Mouse (Mus musculus) neural tube, embryonic 15.5 days (tissue): ENCODE results near the gene Lrmda. TPM values are rescaled to one million over a fixed set of nuclear protein-coding genes. Genes with fewer than 3 reads are reported as not detected.

ENCODE experiments used
- ATAC-seq: fragments of 200-750 bp; cut with Nextera tagmentation; 2 replicates; pipeline ENCODE4 v1.8.0; 2017; ENCODE audit warnings: mild to moderate bottlenecking, moderate TSS enrichment, moderate library complexity; ENCODE audit not compliant: low FRiP score
- H3K27ac ChIP-seq: fragments of 300-500 bp; sonication (generic); replicated peaks from 2 replicates; pipeline ENCODE4 v1.5.1; 2015; ENCODE audit warnings: mild to moderate bottlenecking, inconsistent platforms
- H3K27me3 ChIP-seq: fragments of 300-500 bp; sonication (generic); replicated peaks from 2 replicates; pipeline ENCODE4 v1.6.1; 2015; ENCODE audit warnings: inconsistent platforms
- H3K36me3 ChIP-seq: fragments of 300-500 bp; sonication (generic); 2 replicates; pipeline ENCODE4 v1.6.1; 2015; ENCODE audit warnings: inconsistent platforms
- H3K4me1 ChIP-seq: fragments of 300-500 bp; sonication (generic); 2 replicates; pipeline ENCODE4 v1.6.1; 2015; ENCODE audit warnings: inconsistent platforms
- H3K4me2 ChIP-seq: fragments of 300-500 bp; sonication (generic); 2 replicates; pipeline ENCODE4 v1.6.1; 2015; ENCODE audit warnings: inconsistent platforms, mild to moderate bottlenecking, moderate library complexity
- H3K4me3 ChIP-seq: fragments of 300-500 bp; sonication (generic); replicated peaks from 2 replicates; pipeline ENCODE4 v1.5.1; 2015; ENCODE audit warnings: mild to moderate bottlenecking, inconsistent platforms
- H3K9ac ChIP-seq: fragments of 300-500 bp; sonication (generic); replicated peaks from 2 replicates; pipeline ENCODE4 v1.6.1; 2015; ENCODE audit warnings: mild to moderate bottlenecking, inconsistent platforms
- H3K9me3 ChIP-seq: fragments of 300-500 bp; sonication (generic); replicated peaks from 2 replicates; pipeline ENCODE4 v1.6.1; 2016; ENCODE audit warnings: inconsistent platforms
- WGBS: fragments of 180-500 bp; shearing (Covaris S2); methylation state at CpG from one replicate; pipeline ENCODE4 v1.1.7; 2015; ENCODE audit warnings: mixed read lengths; 5-methylcytosine and 5-hydroxymethylcytosine counted together
- polyA plus RNA-seq: library from polyadenylated mRNA; unstranded; fragments of >200 nt; fragmentation: Nextera tagmentation; extraction: Ambion mirVana; gene quantifications from 2 replicates; pipeline ENCODE4 v1.2.1, GENCODE M21; 2015

The Lrmda gene
- polyA plus RNA-seq, 1 experiment from 2014 or later: 0.68 TPM

DNA sequence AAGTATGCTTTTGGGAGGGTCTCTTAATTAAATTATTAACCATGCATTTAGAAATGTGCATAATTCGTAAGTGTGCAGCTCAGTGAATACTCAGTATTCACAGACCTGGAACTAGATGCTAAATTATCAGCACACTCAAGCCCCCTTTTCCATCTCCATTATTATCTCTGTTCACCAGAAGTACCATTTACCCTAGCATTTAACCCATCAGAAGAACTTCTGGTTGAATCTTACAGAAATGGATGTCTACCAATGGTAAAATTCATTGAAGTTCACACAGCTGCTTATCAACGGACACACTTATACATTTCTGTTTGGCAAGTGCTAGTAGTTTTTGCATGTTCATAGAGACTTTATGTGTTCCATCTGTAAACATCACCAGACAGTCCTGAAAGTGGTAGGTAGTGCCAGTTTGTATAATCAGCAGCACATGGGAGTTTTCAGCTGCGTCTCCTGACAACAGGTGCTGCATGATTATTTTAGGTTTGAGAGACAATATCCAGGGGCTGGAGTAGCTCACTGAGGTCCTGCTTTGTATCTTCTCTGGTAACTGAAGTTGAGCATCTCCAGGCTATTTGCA is 968.7 kb downstream of the Lrmda start:
- 89% methylated on average over 3 of the region's 3 CpGs for WGBS
- Histone ChIP-seq H3K27me3 (no peaks in the 10 kb centered on the region), H3K9ac (no peak overlapping the region)

GRCm38 (mm10) chr14:22995184-22995935 is 975.8 kb downstream of the Lrmda start:
- no peak for ATAC-seq
- Histone ChIP-seq H3K4me3 (no peak overlapping the region), H3K4me2 (no peak overlapping the region), H3K36me3 (no peaks in the 10 kb centered on the region), H3K4me1 (no peaks in the 10 kb centered on the region), H3K27me3 (no peaks in the 10 kb centered on the region), H3K9me3 (no peaks in the 10 kb centered on the region), H3K9ac (no peak overlapping the region), H3K27ac (no peak overlapping the region)
- 82% methylated on average over 8 of the region's 8 CpGs for WGBS

More for the DNA sequence above, 968.7 kb downstream of the Lrmda start:
- Histone ChIP-seq H3K9me3 (no peaks in the 10 kb centered on the region), H3K27ac (no peak overlapping the region), H3K4me1 (no peaks in the 10 kb centered on the region), H3K4me3 (no peak overlapping the region), H3K4me2 (no peak overlapping the region), H3K36me3 (no peaks in the 10 kb centered on the region)
- ATAC-seq: no peak

GRCm38 (mm10) chr14:22998906-22999305 is 979.4 kb downstream of the Lrmda start:
- ATAC-seq: no peak
- Histone ChIP-seq H3K4me3 (no peak overlapping the region), H3K27me3 (no peaks in the 10 kb centered on the region), H3K27ac (no peak overlapping the region), H3K4me1 (no peaks in the 10 kb centered on the region), H3K9me3 (no peaks in the 10 kb centered on the region), H3K9ac (no peak overlapping the region), H3K4me2 (no peak overlapping the region), H3K36me3 (no peaks in the 10 kb centered on the region)
- WGBS: 98% methylated on average over 3 of the region's 3 CpGs

DNA sequence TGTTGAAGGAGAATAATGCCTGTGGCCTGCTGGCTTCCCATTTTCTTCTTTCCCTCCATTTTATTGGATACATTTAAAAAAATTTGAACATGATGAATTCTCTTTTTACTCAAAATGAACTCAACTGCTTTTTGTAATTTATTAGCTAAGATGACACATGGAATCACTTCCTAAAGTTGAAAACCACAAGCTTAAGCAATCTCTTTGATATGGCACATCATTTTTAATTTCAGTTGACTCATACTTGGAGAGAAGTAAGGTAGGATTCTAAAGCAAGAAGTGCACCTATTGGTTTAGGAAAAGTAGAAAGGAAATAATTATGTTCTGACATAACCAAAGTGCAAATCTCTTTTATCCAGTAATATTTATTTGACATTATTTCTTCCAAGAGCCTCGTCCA is 992.5 kb downstream of the Lrmda start:
- no peak overlapping the region for H3K27ac ChIP-seq
- ATAC-seq: no peak

GRCm38 (mm10) chr14:23014747-23015286 is 995.3 kb downstream of the Lrmda start:
- ATAC-seq: no peak; the same call in 1 of the 2 replicates
- no peak overlapping the region for H3K4me3 ChIP-seq
- no peaks in the 10 kb centered on the region for H3K36me3 ChIP-seq
- peak overlapping the region; percentile 68 for H3K27ac ChIP-seq
- H3K9me3 ChIP-seq: no peaks in the 10 kb centered on the region
- no peaks in the 10 kb centered on the region for H3K27me3 ChIP-seq
- peaks cover 19% of the 10 kb centered on the region for H3K4me1 ChIP-seq
- 16% methylated on average over 2 of the region's 2 CpGs for WGBS
- H3K9ac ChIP-seq: no peak overlapping the region
- H3K4me2 ChIP-seq: 0 out of 2 replicates have a peak overlapping the region, but pooled peaks have one; percentile 27

More for the DNA sequence above, 992.5 kb downstream of the Lrmda start:
- no peaks in the 10 kb centered on the region for H3K36me3 ChIP-seq
- H3K4me2 ChIP-seq: no peak overlapping the region
- peaks cover 19% of the 10 kb centered on the region for H3K4me1 ChIP-seq
- H3K9me3 ChIP-seq: no peaks in the 10 kb centered on the region
- H3K9ac ChIP-seq: no peak overlapping the region
- 87% methylated on average over 1 of the region's 1 CpGs for whole genome bisulfite sequencing
- H3K27me3 ChIP-seq: no peaks in the 10 kb centered on the region
- no peak overlapping the region for H3K4me3 ChIP-seq

- Histone ChIP-seq H3K27me3 (no peaks in the 10 kb centered on the region), H3K4me3 (no peak overlapping the region), H3K27ac (peak overlapping the region; percentile 68), H3K4me1 (peaks cover 19% of the 10 kb centered on the region), H3K9me3 (no peaks in the 10 kb centered on the region), H3K36me3 (no peaks in the 10 kb centered on the region), H3K4me2 (peak overlapping the region; percentile 27), H3K9ac (0 out of 2 replicates have a peak overlapping the region, but pooled peaks have one; percentile 4)
- ATAC-seq: peak; percentile 76; the same call in 1 of the 2 replicates
- 10% methylated on average over 16 of the region's 16 CpGs for WGBS
Observed at GRCm38 (mm10) chr14:23015321-23016067, 996.0 kb downstream of the Lrmda start.

DNA sequence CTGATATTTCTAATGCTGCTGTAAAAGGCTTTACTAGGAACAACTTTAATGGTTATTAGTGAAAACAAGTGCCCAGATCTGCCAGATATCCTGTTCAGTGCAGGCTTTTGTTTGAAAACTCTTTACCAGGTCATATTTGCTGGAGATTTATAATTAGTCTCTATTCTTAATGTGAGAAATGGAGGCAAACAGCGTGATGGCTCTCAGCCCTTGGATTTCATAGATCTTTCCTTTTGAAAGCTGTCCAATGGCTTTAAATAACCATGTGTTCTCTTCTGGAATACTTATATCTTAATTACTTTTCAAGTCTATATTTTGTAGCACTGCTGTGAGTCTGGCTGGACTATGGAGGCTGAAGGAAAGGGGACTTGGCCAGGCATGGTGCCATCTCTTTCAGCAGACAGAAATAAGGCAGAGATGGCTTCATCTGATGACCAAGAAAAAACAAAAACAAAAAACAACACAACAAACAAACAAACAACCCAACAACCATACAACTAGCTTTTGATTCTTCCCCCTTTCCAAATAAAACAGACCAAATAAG is 996.6 kb downstream of the Lrmda start:
- ATAC-seq: peak; percentile 24; the same call in 1 of the 2 replicates
- no peaks in the 10 kb centered on the region for H3K36me3 ChIP-seq
- peak overlapping the region; percentile 27 for H3K4me2 ChIP-seq
- H3K4me3 ChIP-seq: no peak overlapping the region
- H3K27ac ChIP-seq: peak overlapping the region; percentile 68; the same call in 1 of the 2 replicates
- no peaks in the 10 kb centered on the region for H3K27me3 ChIP-seq
- H3K9me3 ChIP-seq: no peaks in the 10 kb centered on the region
- 17% methylated on average over 1 of the region's 1 CpGs for WGBS
- H3K4me1 ChIP-seq: peaks cover 19% of the 10 kb centered on the region
- H3K9ac ChIP-seq: no peak overlapping the region

GRCm38 (mm10) chr14:23041002-23041401 is 1021.5 kb downstream of the Lrmda start:
- H3K9me3 ChIP-seq: no peaks in the 10 kb centered on the region
- H3K27me3 ChIP-seq: no peaks in the 10 kb centered on the region
- H3K27ac ChIP-seq: no peak overlapping the region
- no peak overlapping the region for H3K4me2 ChIP-seq
- ATAC-seq: no peak
- H3K4me1 ChIP-seq: no peaks in the 10 kb centered on the region
- no peaks in the 10 kb centered on the region for H3K36me3 ChIP-seq
- H3K4me3 ChIP-seq: no peak overlapping the region
- H3K9ac ChIP-seq: no peak overlapping the region
- 45% methylated on average over 7 of the region's 7 CpGs for WGBS

DNA sequence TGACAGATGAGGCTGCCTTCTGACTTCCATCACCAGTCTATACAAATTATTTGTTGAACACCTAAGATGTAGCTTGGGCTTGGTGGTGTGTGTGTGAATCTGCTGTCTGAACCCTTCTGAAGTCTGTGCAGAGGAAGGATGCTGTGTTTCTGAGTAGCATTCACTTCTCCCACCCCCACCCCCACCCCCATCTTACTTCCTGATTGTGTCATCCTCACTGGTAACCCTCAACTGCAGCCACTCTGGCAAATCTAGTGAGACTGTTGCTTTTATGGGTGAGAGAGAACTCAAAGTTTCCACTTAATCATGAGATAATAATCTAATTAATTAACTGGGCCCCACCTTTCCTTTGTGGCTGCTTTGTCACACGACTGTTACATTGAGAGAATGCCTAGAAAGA is 1025.8 kb downstream of the Lrmda start:
- ATAC-seq: no peak
- 28% methylated on average over 1 of the region's 1 CpGs for WGBS
- H3K4me1 ChIP-seq: no peaks in the 10 kb centered on the region
- no peaks in the 10 kb centered on the region for H3K9me3 ChIP-seq
- H3K27ac ChIP-seq: no peak overlapping the region
- H3K27me3 ChIP-seq: peaks cover 13% of the 10 kb centered on the region; the same call in 1 of the 2 replicates
- H3K9ac ChIP-seq: no peak overlapping the region
- no peak overlapping the region for H3K4me2 ChIP-seq
- no peak overlapping the region for H3K4me3 ChIP-seq
- H3K36me3 ChIP-seq: no peaks in the 10 kb centered on the region

DNA sequence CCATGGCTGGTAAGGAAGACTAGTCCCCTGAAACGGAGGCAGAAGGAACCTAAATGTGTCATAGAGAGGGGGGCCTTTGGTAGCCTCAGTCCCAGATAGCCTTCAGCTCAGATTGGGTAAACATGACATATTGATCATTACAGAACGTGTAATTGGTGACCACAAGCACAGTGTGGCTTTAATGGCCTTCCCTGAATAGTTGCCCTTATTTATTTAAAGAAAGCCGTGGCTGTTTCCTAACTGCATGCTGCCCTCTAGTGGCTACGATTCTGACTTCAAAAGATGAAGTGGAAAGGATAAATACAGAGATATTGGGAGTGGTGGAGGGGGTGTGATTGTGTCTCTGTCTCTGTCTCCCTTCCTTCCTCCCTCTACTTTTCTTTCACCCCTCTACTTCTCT is 1026.8 kb downstream of the Lrmda start:
- Histone ChIP-seq H3K4me3 (no peak overlapping the region), H3K36me3 (no peaks in the 10 kb centered on the region), H3K4me2 (no peak overlapping the region), H3K4me1 (no peaks in the 10 kb centered on the region), H3K27me3 (peaks cover 13% of the 10 kb centered on the region; the same call in 1 of the 2 replicates), H3K27ac (no peak overlapping the region), H3K9me3 (no peaks in the 10 kb centered on the region), H3K9ac (no peak overlapping the region)
- ATAC-seq: no peak
- WGBS: 13% methylated on average over 4 of the region's 4 CpGs

- H3K36me3 ChIP-seq: no peaks in the 10 kb centered on the region
- no peak for ATAC-seq
- H3K27ac ChIP-seq: no peak overlapping the region
- H3K4me2 ChIP-seq: no peak overlapping the region
- WGBS: 75% methylated on average over 7 of the region's 7 CpGs
- no peaks in the 10 kb centered on the region for H3K4me1 ChIP-seq
- H3K9me3 ChIP-seq: no peaks in the 10 kb centered on the region
- H3K27me3 ChIP-seq: peaks cover 17% of the 10 kb centered on the region; the same call in 1 of the 2 replicates
- H3K9ac ChIP-seq: no peak overlapping the region
- H3K4me3 ChIP-seq: no peak overlapping the region
Observed at GRCm38 (mm10) chr14:23051441-23051840, 1031.9 kb downstream of the Lrmda start.
